9 mouse cellular contexts compared by ENCODE assay signal in the genomic region with DNA sequence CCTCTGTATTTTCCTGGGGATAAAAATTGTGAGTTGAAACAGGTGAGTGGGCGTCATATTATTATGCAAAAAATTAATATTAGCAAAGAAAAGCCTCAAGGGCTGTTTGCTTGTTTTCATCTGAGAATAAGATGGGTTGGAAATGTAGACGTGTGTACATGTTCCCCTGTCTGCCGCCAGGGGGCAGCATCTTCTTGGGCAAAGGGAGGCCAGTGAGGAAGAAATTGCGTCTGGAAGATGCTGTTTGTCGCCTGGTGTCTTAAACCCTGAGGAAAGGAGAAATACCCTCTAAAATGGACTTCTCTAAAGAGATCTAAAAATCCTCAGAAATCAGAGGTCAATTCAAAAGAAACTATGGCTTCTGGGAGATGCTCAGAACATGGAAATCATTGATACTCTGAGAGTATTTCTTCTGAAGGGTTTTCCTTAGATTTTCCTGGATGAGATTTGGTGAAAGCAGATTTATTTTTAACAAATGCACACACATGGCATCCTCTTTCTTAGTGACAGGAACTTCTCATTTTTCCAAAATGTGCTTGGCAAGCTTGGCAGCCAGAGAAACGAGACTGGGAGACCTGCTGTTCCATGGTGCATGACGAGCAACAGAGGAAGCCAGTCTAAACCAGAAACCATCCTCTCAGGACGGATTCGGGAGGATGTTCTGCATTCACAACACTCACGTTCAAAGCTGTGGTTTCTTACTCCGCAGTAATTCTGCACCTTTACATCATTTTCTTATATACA.
DNase-seq lines count a peak whose midpoint lies in the region; ATAC-seq lines count a peak whose summit lies in the region.
"Had no signal": no experiment of that assay in that cellular context is flagged by ENCODE, and none has a peak within 500 bp of the region (broad histone marks: within the 10 kb centered on the region; RNA-seq: fewer than 3 reads in every experiment).

No protein-coding gene starts in this region.

- no peaks in the 10 kb centered on the region for H3K9me3 ChIP-seq in forebrain, embryonic 15.5 days
- no peaks in the 10 kb centered on the region for H3K9me3 ChIP-seq in hindbrain, embryonic 11.5 days (ENCODE audit: control insufficient read depth, low read length)

- H3K4me2 ChIP-seq in forebrain, embryonic 15.5 days (replicated peaks): no peak overlapping the region
- H3K4me2 ChIP-seq in hindbrain, embryonic 11.5 days (replicated peaks; ENCODE audit: low read depth, low read length): no peak overlapping the region

- H3K4me3 ChIP-seq in forebrain, embryonic 15.5 days: no peak overlapping the region
- no peak overlapping the region for H3K4me3 ChIP-seq in hindbrain, embryonic 11.5 days (ENCODE audit: low read depth, low read length)

- H3K4me1 ChIP-seq in forebrain, embryonic 15.5 days: 0 out of 2 replicates have a peak, but pooled peaks cover 4% of the 10 kb centered on the region
- no peaks in the 10 kb centered on the region for H3K4me1 ChIP-seq in hindbrain, embryonic 11.5 days (replicated peaks; ENCODE audit: control insufficient read depth, insufficient read depth, low read length)

- H3K27me3 ChIP-seq in forebrain, embryonic 15.5 days: no peaks in the 10 kb centered on the region
- no peaks in the 10 kb centered on the region for H3K27me3 ChIP-seq in hindbrain, embryonic 11.5 days (ENCODE audit: control insufficient read depth, insufficient read depth, low read length)

- H3K27ac ChIP-seq in forebrain, embryonic 15.5 days (replicated peaks): peak overlapping the region; percentile 69
- H3K27ac ChIP-seq in hindbrain, embryonic 11.5 days (ENCODE audit: low read depth, low read length): no peak overlapping the region
- H3K27ac ChIP-seq: macrophage had no signal

- 36% methylated on average over 11 of the region's 11 CpGs for WGBS in forebrain, embryonic 15.5 days
- WGBS in hindbrain, embryonic 11.5 days: 46% methylated on average over 11 of the region's 11 CpGs

- H3K36me3 ChIP-seq in forebrain, embryonic 15.5 days: no peaks in the 10 kb centered on the region
- H3K36me3 ChIP-seq in hindbrain, embryonic 11.5 days (ENCODE audit: control insufficient read depth, insufficient read depth, low read length): no peaks in the 10 kb centered on the region

- DNase-seq in adipocyte (ENCODE audit: low spot score): peak; percentile 86
- DNase-seq in cerebellum, adult 11-12 months: peak; percentile 84
- DNase-seq in hindbrain, embryonic 11.5 days (ENCODE audit: low spot score): peak; percentile 82
- peak; percentile 68 to 85 for DNase-seq in layer of hippocampus, postnatal 14 days (ENCODE audit: low spot score in 2 of 2)
- peak; percentile 72 to 80 for DNase-seq in lung, postnatal 4 days
- peak; percentile 84 to 91 for DNase-seq in right cerebral cortex, postnatal 10 days (ENCODE audit: low spot score in 2 of 2)

- peak; percentile 93 for ATAC-seq in forebrain, embryonic 15.5 days (replicated peaks)
- ATAC-seq in hindbrain, embryonic 11.5 days (ENCODE audit: low FRiP score): peak; percentile 78
- no peak for ATAC-seq in erythroblast, adult 5-6 weeks (replicated peaks; ENCODE audit: low FRiP score, poor library complexity, severe bottlenecking)

- H3K9ac ChIP-seq in forebrain, embryonic 15.5 days (replicated peaks): no peak overlapping the region
- no peak overlapping the region for H3K9ac ChIP-seq in hindbrain, embryonic 11.5 days (ENCODE audit: low read depth, low read length)
